Mouse (Mus musculus): ENCODE measurements around the gene Rad50. TPM values are rescaled to one million over a fixed set of nuclear protein-coding genes. Genes with fewer than 3 reads are reported as not detected.
A peak's percentile ranks its signal among the peaks of the same experiment; 100 is the strongest.

Rad50 gene
- 20.7 and 21.7 TPM in 2 replicates for polyA plus RNA-seq (2014; fragmentation: Nextera tagmentation; extraction: Ambion mirVana)

DNA sequence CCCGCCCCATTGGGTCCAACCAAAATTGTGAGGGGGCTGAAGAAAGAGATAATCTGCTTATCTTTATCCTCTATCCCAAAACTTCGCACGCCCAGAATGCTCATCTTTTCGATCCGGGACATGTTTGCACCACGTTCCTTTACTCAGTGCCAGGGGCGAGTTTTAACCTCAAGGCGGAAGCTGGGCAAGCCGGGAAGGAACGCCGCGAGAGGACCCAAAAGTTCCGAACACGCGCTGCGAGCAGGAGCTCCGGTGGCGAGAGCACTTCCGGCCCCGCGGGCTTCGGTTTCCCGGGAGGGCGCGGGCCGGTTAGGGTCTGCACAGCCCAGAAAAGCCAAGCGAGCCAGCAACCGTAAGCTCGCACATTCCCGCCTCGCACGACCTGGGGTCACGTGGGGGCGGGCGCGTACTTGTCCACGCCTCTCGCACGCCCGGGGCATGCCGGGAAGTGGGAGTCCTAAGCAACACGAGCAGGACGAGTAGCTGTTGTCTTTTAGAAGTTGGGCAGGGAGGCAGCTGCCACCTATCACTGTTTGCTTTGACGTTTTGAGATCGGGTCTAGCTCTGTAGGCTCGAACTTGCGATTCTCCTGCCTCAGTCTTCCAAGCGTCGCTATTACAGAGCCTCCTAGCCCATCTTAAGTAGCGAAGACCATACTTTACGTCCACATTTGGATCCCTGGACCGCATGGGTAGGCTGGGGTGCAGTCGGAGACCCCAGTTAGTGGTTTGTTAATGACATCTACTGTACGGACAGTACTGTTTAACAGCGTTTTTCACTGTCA, at the start of gene Rad50:
Rad50 (minus strand) TSS at position 386 of the 784 bp plus-strand sequence.
- peak within 1 kb of the TSS; percentile 65 for H3K4me3 ChIP-seq (ENCODE audit: low read depth, low read length)
- WGBS: 5% methylated on average over 55 of the region's 55 CpGs
- peaks cover 3% of the 10 kb centered on the region; the same call in 1 of the 2 replicates for H3K4me1 ChIP-seq (ENCODE audit: control insufficient read depth, insufficient read depth, low read length)
- H3K36me3 ChIP-seq (ENCODE audit: control insufficient read depth, insufficient read depth, low read length): no peaks in the 10 kb centered on the region
- H3K27ac ChIP-seq (ENCODE audit: low read depth, low read length): no peak within 1 kb of the TSS
- H3K9me3 ChIP-seq (ENCODE audit: control insufficient read depth, low read length): no peaks in the 10 kb centered on the region
- ATAC-seq (ENCODE audit: low FRiP score) (peak; percentile 97), DNase-seq (ENCODE audit: low spot score, missing footprints) (peak; percentile 98)
- H3K9ac ChIP-seq (ENCODE audit: low read length): peak within 1 kb of the TSS; percentile 73
- no peaks in the 10 kb centered on the region for H3K27me3 ChIP-seq (ENCODE audit: control insufficient read depth, insufficient read depth, low read length)
- H3K4me2 ChIP-seq: peak within 1 kb of the TSS; percentile 95

- Histone ChIP-seq H3K4me3 (ENCODE audit: low read depth, low read length) (no peak overlapping the region), H3K4me1 (ENCODE audit: control insufficient read depth, insufficient read depth, low read length) (peaks cover 7% of the 10 kb centered on the region), H3K4me2 (no peak overlapping the region), H3K27me3 (ENCODE audit: control insufficient read depth, insufficient read depth, low read length) (no peaks in the 10 kb centered on the region; the same call in 1 of the 2 replicates), H3K27ac (ENCODE audit: low read depth, low read length) (no peak overlapping the region), H3K9me3 (ENCODE audit: control insufficient read depth, low read length) (no peaks in the 10 kb centered on the region), H3K36me3 (ENCODE audit: control insufficient read depth, insufficient read depth, low read length) (no peaks in the 10 kb centered on the region), H3K9ac (ENCODE audit: low read length) (no peak overlapping the region)
- DNase-seq (ENCODE audit: low spot score, missing footprints) (peak; percentile 53), ATAC-seq (ENCODE audit: low FRiP score) (no peak)
- WGBS: 80% methylated on average over 12 of the region's 12 CpGs
Observed at GRCm38 (mm10) chr11:53755011-53755595, 48.0 kb upstream of the Rad50 start.

DNA sequence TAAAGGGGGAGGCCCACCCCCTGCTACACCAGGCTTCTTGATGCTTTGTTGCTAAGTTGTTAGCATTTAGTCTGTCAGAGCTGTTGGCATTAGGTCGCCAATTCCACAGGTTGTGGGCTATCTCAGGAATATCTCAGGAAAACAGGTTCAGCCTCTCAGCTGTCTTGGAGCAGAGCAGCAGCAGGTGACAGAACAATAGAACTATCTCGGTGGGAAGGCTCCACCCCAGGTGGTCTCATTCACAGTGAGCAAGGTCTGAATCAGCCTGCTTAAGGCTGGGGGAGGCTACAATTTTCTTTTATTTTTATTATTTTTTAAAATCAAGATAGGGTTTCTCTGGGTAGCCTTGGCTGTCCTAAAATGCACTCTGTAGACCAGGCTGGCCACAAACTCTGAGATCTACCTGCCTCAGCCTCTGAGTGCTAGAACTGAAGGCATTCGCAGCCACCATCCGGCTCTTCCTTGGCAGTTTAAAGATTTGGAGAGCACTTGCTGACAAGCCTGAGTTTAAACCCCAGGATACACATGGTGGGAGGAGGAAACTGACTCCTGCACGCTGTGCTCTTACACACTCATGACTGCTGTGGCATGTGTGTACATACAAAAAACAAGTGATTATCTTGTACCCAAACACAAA, 42.7 kb upstream of the Rad50 start:
- Histone ChIP-seq H3K27ac (ENCODE audit: low read depth, low read length) (no peak overlapping the region), H3K9me3 (ENCODE audit: control insufficient read depth, low read length) (no peaks in the 10 kb centered on the region), H3K9ac (ENCODE audit: low read length) (no peak overlapping the region), H3K4me1 (ENCODE audit: control insufficient read depth, insufficient read depth, low read length) (no peaks in the 10 kb centered on the region), H3K4me2 (no peak overlapping the region), H3K4me3 (ENCODE audit: low read depth, low read length) (no peak overlapping the region), H3K36me3 (ENCODE audit: control insufficient read depth, insufficient read depth, low read length) (no peaks in the 10 kb centered on the region), H3K27me3 (ENCODE audit: control insufficient read depth, insufficient read depth, low read length) (no peaks in the 10 kb centered on the region)
- WGBS: 42% methylated on average over 5 of the region's 5 CpGs
- DNase-seq (ENCODE audit: low spot score, missing footprints) (peak; percentile 61), ATAC-seq (ENCODE audit: low FRiP score) (no peak)

GRCm38 (mm10) chr11:53749306-53749705, 42.2 kb upstream of the Rad50 start:
- Histone ChIP-seq H3K36me3 (ENCODE audit: control insufficient read depth, insufficient read depth, low read length) (no peaks in the 10 kb centered on the region), H3K9ac (ENCODE audit: low read length) (no peak overlapping the region), H3K4me1 (ENCODE audit: control insufficient read depth, insufficient read depth, low read length) (no peaks in the 10 kb centered on the region), H3K27me3 (ENCODE audit: control insufficient read depth, insufficient read depth, low read length) (no peaks in the 10 kb centered on the region), H3K4me2 (no peak overlapping the region), H3K9me3 (ENCODE audit: control insufficient read depth, low read length) (no peaks in the 10 kb centered on the region), H3K27ac (ENCODE audit: low read depth, low read length) (no peak overlapping the region), H3K4me3 (ENCODE audit: low read depth, low read length) (no peak overlapping the region)
- peak; percentile 19 for DNase-seq (ENCODE audit: low spot score, missing footprints)
- 74% methylated on average over 4 of the region's 4 CpGs for WGBS
- ATAC-seq (ENCODE audit: low FRiP score): no peak

DNA sequence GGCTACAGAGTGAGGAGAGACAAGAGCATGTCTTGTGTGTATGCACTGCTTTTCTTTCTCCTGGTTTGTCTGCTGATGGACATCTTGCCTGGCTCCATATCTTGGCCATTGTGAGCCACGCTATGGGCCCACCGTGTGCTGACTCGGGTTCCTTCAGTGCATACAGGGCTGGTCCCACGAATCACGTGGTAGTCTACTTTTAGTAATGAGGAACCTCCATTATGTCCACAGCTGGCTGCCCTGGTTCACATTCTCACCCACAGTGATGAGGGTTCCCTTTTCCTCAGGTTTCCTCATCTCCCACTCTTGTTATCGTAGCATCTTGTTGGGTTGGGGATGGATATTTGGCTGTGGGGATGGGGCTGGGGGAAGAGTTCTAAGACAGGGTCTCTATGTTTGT, 41.5 kb upstream of the Rad50 start:
- no peaks in the 10 kb centered on the region for H3K4me1 ChIP-seq (ENCODE audit: control insufficient read depth, insufficient read depth, low read length)
- 92% methylated on average over 6 of the region's 6 CpGs for WGBS
- no peak overlapping the region for H3K9ac ChIP-seq (ENCODE audit: low read length)
- H3K9me3 ChIP-seq (ENCODE audit: control insufficient read depth, low read length): no peaks in the 10 kb centered on the region
- H3K27ac ChIP-seq (ENCODE audit: low read depth, low read length): no peak overlapping the region
- peak; percentile 17 for DNase-seq (ENCODE audit: low spot score, missing footprints)
- no peak for ATAC-seq (ENCODE audit: low FRiP score)
- H3K4me3 ChIP-seq (ENCODE audit: low read depth, low read length): no peak overlapping the region
- no peaks in the 10 kb centered on the region for H3K36me3 ChIP-seq (ENCODE audit: control insufficient read depth, insufficient read depth, low read length)
- no peak overlapping the region for H3K4me2 ChIP-seq
- no peaks in the 10 kb centered on the region for H3K27me3 ChIP-seq (ENCODE audit: control insufficient read depth, insufficient read depth, low read length)

DNA sequence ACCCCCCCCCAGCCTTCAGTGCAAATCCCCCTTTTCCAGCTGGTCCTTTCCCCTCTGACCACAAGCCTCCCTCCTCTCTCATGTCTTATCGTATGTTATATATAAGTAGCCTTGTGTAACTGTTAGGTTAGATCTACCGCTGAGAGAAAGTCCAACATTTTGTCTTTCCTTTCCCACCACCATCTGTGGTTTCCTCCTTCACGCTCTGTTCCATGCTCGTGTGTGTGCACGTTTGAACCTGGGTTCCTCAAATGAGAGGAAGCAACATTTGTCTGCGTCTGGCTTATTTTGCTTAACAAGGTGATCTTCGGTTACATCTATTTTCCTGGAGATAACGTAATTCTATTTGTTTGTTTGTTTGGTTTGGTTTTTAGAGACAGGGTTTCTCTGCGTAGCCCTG, 40.9 kb upstream of the Rad50 start:
- H3K4me2 ChIP-seq: no peak overlapping the region
- H3K27ac ChIP-seq (ENCODE audit: low read depth, low read length): no peak overlapping the region
- H3K9ac ChIP-seq (ENCODE audit: low read length): no peak overlapping the region
- H3K27me3 ChIP-seq (ENCODE audit: control insufficient read depth, insufficient read depth, low read length): no peaks in the 10 kb centered on the region
- ATAC-seq (ENCODE audit: low FRiP score) (no peak), DNase-seq (ENCODE audit: low spot score, missing footprints) (peak; percentile 44)
- no peaks in the 10 kb centered on the region for H3K9me3 ChIP-seq (ENCODE audit: control insufficient read depth, low read length)
- 95% methylated on average over 9 of the region's 9 CpGs for WGBS
- H3K4me1 ChIP-seq (ENCODE audit: control insufficient read depth, insufficient read depth, low read length): no peaks in the 10 kb centered on the region
- H3K36me3 ChIP-seq (ENCODE audit: control insufficient read depth, insufficient read depth, low read length): no peaks in the 10 kb centered on the region
- no peak overlapping the region for H3K4me3 ChIP-seq (ENCODE audit: low read depth, low read length)

DNA sequence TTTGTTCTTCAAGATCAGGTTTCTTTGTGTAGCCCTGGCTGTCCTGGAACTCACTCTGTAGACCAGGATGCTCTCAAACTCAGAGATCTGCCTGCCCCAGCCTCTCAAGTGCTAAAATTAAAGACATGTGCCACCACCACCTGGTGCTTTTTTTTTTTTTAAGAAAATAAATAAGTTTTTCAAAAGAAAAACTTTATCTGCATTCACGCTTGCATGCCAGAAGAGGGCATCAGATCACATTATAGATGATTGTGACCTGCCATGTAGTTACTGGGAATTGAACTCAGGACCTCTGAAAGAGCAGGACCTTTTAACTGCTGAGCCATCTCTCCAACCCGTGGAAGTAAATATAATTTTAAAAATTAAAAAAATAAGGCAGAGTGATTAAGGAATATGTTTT, 38.1 kb upstream of the Rad50 start:
- Histone ChIP-seq H3K4me1 (ENCODE audit: control insufficient read depth, insufficient read depth, low read length) (peaks cover 5% of the 10 kb centered on the region), H3K27me3 (ENCODE audit: control insufficient read depth, insufficient read depth, low read length) (no peaks in the 10 kb centered on the region), H3K36me3 (ENCODE audit: control insufficient read depth, insufficient read depth, low read length) (no peaks in the 10 kb centered on the region), H3K9ac (ENCODE audit: low read length) (no peak overlapping the region), H3K4me3 (ENCODE audit: low read depth, low read length) (no peak overlapping the region), H3K9me3 (ENCODE audit: control insufficient read depth, low read length) (no peaks in the 10 kb centered on the region), H3K27ac (ENCODE audit: low read depth, low read length) (no peak overlapping the region), H3K4me2 (no peak overlapping the region)
- 91% methylated on average over 2 of the region's 2 CpGs for WGBS
- DNase-seq (ENCODE audit: low spot score, missing footprints) (no peak), ATAC-seq (ENCODE audit: low FRiP score) (no peak)

DNA sequence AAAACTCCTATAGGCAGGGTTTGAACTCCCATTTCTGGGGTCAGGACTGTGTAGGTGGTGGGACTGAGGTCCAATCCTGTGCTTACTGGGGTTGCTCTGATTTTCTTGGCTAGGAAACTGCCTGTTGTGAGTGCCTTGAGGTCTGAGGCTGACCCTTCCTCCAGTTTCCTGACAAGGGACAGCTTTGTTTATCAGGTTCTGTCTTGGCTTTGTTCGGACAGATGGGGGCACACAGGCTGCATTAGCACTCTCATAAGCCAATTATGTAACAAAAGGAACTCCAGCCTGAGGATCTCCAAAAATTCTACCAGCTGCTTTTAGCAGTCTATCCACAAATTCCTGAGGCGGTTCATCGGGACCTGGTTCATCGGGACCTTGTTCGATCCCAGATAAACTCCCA, 35.2 kb upstream of the Rad50 start:
- H3K27ac ChIP-seq (ENCODE audit: low read depth, low read length): no peak overlapping the region
- H3K4me2 ChIP-seq: no peak overlapping the region
- H3K36me3 ChIP-seq (ENCODE audit: control insufficient read depth, insufficient read depth, low read length): no peaks in the 10 kb centered on the region
- no peak for DNase-seq (ENCODE audit: low spot score, missing footprints)
- H3K4me1 ChIP-seq (ENCODE audit: control insufficient read depth, insufficient read depth, low read length): peaks cover 5% of the 10 kb centered on the region
- no peak for ATAC-seq (ENCODE audit: low FRiP score)
- no peak overlapping the region for H3K9ac ChIP-seq (ENCODE audit: low read length)
- no peaks in the 10 kb centered on the region for H3K9me3 ChIP-seq (ENCODE audit: control insufficient read depth, low read length)
- H3K27me3 ChIP-seq (ENCODE audit: control insufficient read depth, insufficient read depth, low read length): no peaks in the 10 kb centered on the region
- WGBS: 4% methylated on average over 5 of the region's 5 CpGs
- no peak overlapping the region for H3K4me3 ChIP-seq (ENCODE audit: low read depth, low read length)

DNA sequence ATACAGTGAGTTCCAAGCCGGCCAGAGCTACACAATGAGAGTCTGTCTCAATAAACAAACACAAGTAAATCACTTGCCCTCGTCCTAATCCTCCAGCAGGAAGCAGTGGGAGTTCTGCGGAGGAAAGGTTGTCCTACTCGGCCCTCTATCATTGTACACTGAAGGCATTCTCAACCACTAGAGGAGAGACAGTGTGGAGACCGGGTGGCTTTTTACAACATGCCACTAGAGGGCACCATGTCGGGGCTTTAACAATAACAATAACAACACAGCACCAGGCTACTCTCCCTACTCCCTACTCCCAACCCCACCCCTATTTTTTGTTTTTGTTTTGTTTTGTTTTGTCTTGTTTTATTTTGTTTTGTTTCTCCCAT, 30.4 kb upstream of the Rad50 start:
- Histone ChIP-seq H3K36me3 (ENCODE audit: control insufficient read depth, insufficient read depth, low read length) (no peaks in the 10 kb centered on the region), H3K27me3 (ENCODE audit: control insufficient read depth, insufficient read depth, low read length) (no peaks in the 10 kb centered on the region), H3K27ac (ENCODE audit: low read depth, low read length) (no peak overlapping the region), H3K4me3 (ENCODE audit: low read depth, low read length) (no peak overlapping the region), H3K4me1 (ENCODE audit: control insufficient read depth, insufficient read depth, low read length) (peaks cover 5% of the 10 kb centered on the region), H3K9ac (ENCODE audit: low read length) (no peak overlapping the region), H3K4me2 (no peak overlapping the region), H3K9me3 (ENCODE audit: control insufficient read depth, low read length) (no peaks in the 10 kb centered on the region)
- ATAC-seq (ENCODE audit: low FRiP score) (peak; percentile 19; the same call in 1 of the 2 replicates), DNase-seq (ENCODE audit: low spot score, missing footprints) (peak; percentile 84)
- 46% methylated on average over 6 of the region's 6 CpGs for WGBS

Data from midbrain, embryonic 11.5 days (tissue).